In the genomic region with DNA sequence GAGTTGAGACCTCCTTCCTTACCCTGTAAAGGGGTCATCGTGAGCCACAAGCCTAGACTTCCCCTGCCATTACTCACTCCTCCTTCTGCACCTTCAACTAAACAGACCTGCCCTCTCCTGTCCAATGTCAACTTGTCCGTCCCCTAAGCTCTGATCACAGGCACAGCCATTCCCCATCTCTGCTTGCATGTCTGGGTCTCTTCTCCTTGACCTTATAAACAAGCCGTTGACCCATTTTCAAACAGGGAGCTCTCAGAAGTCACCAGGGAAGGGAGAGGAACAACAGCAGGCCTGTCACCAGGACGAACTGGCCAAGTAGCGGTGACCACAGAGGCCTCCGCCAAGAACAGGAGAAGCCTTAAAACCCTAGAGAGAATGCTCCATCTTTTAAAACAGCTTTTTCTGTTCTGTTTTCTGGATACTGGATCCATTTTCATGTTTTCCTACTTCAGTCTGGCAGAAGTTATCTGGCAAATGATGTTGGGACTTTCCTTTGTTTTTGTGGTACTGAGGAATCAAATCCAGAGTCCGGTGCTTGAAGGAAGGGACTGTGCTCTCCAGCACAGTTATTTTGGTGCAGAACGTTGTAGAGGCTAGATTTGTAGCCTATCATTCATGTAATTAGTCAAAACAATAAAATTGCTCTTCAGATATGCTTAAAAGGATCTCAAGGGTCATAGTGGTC, we compare ENCODE assay signal across 17 mouse cellular contexts.
DNase-seq lines count a peak whose midpoint lies in the region; ATAC-seq and TF ChIP-seq lines count a peak whose summit lies in the region.
"Had no signal": no experiment of that assay in that cellular context is flagged by ENCODE, and none has a peak within 500 bp of the region (broad histone marks: within the 10 kb centered on the region; RNA-seq: fewer than 3 reads in every experiment).

No protein-coding gene starts in this region.

- H3K36me3 ChIP-seq in lung, postnatal 0 days (ENCODE audit: insufficient read depth, low read length) = no peaks in the 10 kb centered on the region
- H3K36me3 ChIP-seq: heart, embryonic 13.5 days; liver, embryonic 13.5 days; neural tube, embryonic 13.5 days had no signal

- H3K4me2 ChIP-seq in lung, postnatal 0 days (replicated peaks; ENCODE audit: low read depth, low read length) = no peak overlapping the region
- H3K4me2 ChIP-seq: heart, embryonic 13.5 days; hindbrain, embryonic 14.5 days; liver, embryonic 13.5 days; neural tube, embryonic 13.5 days had no signal

- TF ChIP-seq EP300 in lung, postnatal 0 days (IDR thresholded peaks at IDR 0.05) = no peak

- H3K9me3 ChIP-seq in lung, postnatal 0 days (ENCODE audit: low read length) = no peaks in the 10 kb centered on the region
- H3K9me3 ChIP-seq: heart, embryonic 13.5 days; liver, embryonic 13.5 days; megakaryocyte, embryonic 14.5 days; neural tube, embryonic 13.5 days had no signal

- no peak for ATAC-seq in lung, postnatal 0 days

- no peak overlapping the region for H3K27ac ChIP-seq in lung, postnatal 0 days (ENCODE audit: low read length)
- H3K27ac ChIP-seq: heart, embryonic 13.5 days; hindbrain, embryonic 14.5 days; liver, embryonic 13.5 days; neural tube, embryonic 13.5 days had no signal

- H3K27me3 ChIP-seq in lung, postnatal 0 days (replicated peaks; ENCODE audit: insufficient read depth, low read length) = no peaks in the 10 kb centered on the region
- H3K27me3 ChIP-seq: heart, embryonic 13.5 days; liver, embryonic 13.5 days; neural tube, embryonic 13.5 days had no signal

- DNase-seq in embryo, embryonic 9.5 days (ENCODE audit: extremely low spot score) = peak; percentile 12
- DNase-seq in embryo, embryonic 10.5 days (ENCODE audit: low spot score) = no peak
- peak; percentile 24 for DNase-seq in lung, postnatal 10 days
- DNase-seq in lung, postnatal 0 days (ENCODE audit: low spot score) = no peak
- peak; percentile 7 for DNase-seq in fibroblast of lung, adult 2 months (ENCODE audit: low read depth)
- peak; percentile 52 for DNase-seq in heart, postnatal 25 days (ENCODE audit: low spot score)
- DNase-seq in spleen, postnatal 14 days (ENCODE audit: low spot score in 2 of 2) = no peak
- DNase-seq in left cerebral cortex, adult 8-10 months (ENCODE audit: low spot score in 2 of 2) = no peak
- DNase-seq: B cell, adult 2 months; cerebellum, adult 9-10 months; kidney, adult 11 months; liver, embryonic 13.5 days had no signal

- intact Hi-C loops in heart, postnatal 25 days (cut with DNase I) = no loop called here

- H3K9ac ChIP-seq in lung, postnatal 0 days (replicated peaks; ENCODE audit: low read depth) = no peak overlapping the region
- H3K9ac ChIP-seq: heart, embryonic 13.5 days; hindbrain, embryonic 14.5 days; liver, embryonic 13.5 days; neural tube, embryonic 13.5 days had no signal

- no peak for TF ChIP-seq CTCF in lung, postnatal 0 days (IDR thresholded peaks at IDR 0.05)

- no peaks in the 10 kb centered on the region for H3K4me1 ChIP-seq in lung, postnatal 0 days (ENCODE audit: insufficient read depth, low read depth, low read length)
- H3K4me1 ChIP-seq: heart, embryonic 13.5 days; liver, embryonic 13.5 days; megakaryocyte, embryonic 14.5 days had no signal

- H3K4me3 ChIP-seq in lung, postnatal 0 days (ENCODE audit: low read depth, low read length) = no peak overlapping the region
- H3K4me3 ChIP-seq: erythroblast, embryonic 14.5 days; heart, embryonic 13.5 days; liver, embryonic 13.5 days; megakaryocyte, embryonic 14.5 days; neural tube, embryonic 13.5 days had no signal

- WGBS in lung, postnatal 0 days = 57% methylated on average over 8 of the region's 8 CpGs

Comparison
In these comparisons a context has a peak if more than half of its experiments do, and no peak if none do; other contexts are left out.
1. DNase-seq: peak in embryo, embryonic 9.5 days (single experiment), lung, postnatal 10 days (single experiment), fibroblast of lung, adult 2 months (single experiment) and heart, postnatal 25 days (single experiment); none in embryo, embryonic 10.5 days (single experiment), lung, postnatal 0 days (single experiment), spleen, postnatal 14 days (0 of 2) and left cerebral cortex, adult 8-10 months (0 of 2).